Mouse (Mus musculus): Measurements from ENCODE around the gene Guca1b. TPM values are rescaled to one million over a fixed set of nuclear protein-coding genes. Genes with fewer than 3 reads are reported as not detected.

Guca1b gene
- total and polyA plus RNA-seq, 2 experiments from 2014 or later, result 0.14 TPM; not detected in 1

DNA sequence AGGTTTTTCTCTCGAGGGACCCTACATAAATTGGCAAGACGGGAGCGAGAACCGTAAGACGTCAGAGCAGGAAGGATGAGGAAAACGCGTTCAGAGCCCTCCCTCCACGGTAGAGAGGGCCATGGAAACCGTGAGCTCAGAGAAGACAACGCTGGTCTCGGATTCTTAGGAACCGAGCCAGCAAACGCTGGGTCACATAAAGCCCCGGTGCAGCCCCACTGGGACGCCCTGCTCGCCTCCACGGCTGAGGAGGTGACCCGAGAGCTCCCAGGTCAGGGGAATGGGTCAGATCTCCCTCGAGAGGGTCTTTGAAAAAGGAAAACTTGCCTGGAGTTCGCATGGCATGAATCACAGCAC, 16.1 kb upstream of the Guca1b start:
- no peak for TF ChIP-seq CTCF (IDR thresholded peaks at IDR 0.05; ENCODE audit: low read depth)
- peak overlapping the region; percentile 70 for H3K27ac ChIP-seq
- peak overlapping the region; percentile 59 for H3K4me3 ChIP-seq (ENCODE audit: low read length)
- H3K9ac ChIP-seq (replicated peaks; ENCODE audit: low read length), result peak overlapping the region; percentile 55
- peak; percentile 75 for ATAC-seq
- no peaks in the 10 kb centered on the region for H3K9me3 ChIP-seq (ENCODE audit: low read length)
- DNase-seq (ENCODE audit: low spot score), result no peak
- H3K36me3 ChIP-seq (ENCODE audit: insufficient read depth, low read length), result peaks cover 13% of the 10 kb centered on the region; the same call in 1 of the 2 replicates
- WGBS, result 2% methylated on average over 20 of the region's 20 CpGs
- H3K4me2 ChIP-seq (ENCODE audit: low read depth, low read length), result peak overlapping the region; percentile 66
- H3K27me3 ChIP-seq (ENCODE audit: insufficient read depth, low read length), result 0 out of 2 replicates have a peak, but pooled peaks cover 4% of the 10 kb centered on the region
- no peaks in the 10 kb centered on the region for H3K4me1 ChIP-seq (ENCODE audit: insufficient read depth, low read length)

DNA sequence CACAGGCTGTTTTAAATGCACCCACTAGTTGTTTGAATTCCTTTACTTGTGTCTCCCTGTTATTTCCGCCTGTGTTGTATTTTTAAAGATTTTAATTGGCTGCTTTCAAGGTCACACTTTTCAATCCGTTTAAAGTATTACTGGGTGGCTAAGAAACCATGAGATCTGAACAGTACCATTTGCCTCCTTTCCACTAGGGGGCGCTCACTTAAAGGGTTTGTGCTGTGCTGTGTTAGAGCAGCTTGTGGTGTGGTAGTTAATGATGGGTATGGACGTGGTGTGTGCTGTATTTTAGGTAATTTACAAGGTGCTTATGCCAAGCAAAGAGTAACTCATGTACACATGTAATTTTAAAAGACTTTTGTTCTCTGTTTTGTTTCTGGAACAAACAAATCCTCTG, 13.7 kb upstream of the Guca1b start:
- DNase-seq (ENCODE audit: low spot score) (peak; percentile 88), ATAC-seq (peak; percentile 76)
- WGBS, result 10% methylated on average over 4 of the region's 4 CpGs
- peaks cover 30% of the 10 kb centered on the region for H3K36me3 ChIP-seq (ENCODE audit: insufficient read depth, low read length)
- H3K27me3 ChIP-seq (ENCODE audit: insufficient read depth, low read length), result 0 out of 2 replicates have a peak, but pooled peaks cover 4% of the 10 kb centered on the region
- no peaks in the 10 kb centered on the region for H3K4me1 ChIP-seq (ENCODE audit: insufficient read depth, low read length)
- no peak overlapping the region for H3K9ac ChIP-seq (replicated peaks; ENCODE audit: low read length)
- H3K4me3 ChIP-seq (ENCODE audit: low read length), result no peak overlapping the region
- TF ChIP-seq CTCF (IDR thresholded peaks at IDR 0.05; ENCODE audit: low read depth), result peak; percentile 91
- no peaks in the 10 kb centered on the region for H3K9me3 ChIP-seq (ENCODE audit: low read length)
- H3K27ac ChIP-seq, result no peak overlapping the region
- H3K4me2 ChIP-seq (ENCODE audit: low read depth, low read length), result no peak overlapping the region

DNA sequence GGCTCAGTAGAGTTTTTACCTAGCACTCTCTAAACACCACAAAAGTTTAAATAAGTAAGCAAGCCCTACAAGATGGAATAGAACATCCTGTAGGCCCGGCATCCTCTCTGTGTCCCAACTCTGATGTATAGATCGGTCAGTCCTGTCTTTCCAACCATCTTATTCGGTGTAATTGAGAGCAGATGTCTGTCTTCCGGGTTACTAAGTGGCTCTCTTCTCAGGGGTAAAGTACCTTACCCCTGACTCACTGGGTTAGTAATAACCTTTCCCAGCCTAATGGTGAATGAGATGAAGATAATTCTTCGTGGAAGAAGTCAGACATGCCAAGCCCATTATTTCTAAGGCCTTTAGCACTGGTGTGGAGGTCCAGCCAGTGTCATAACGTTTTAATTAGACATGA, 11.2 kb upstream of the Guca1b start:
- peaks cover 43% of the 10 kb centered on the region for H3K36me3 ChIP-seq (ENCODE audit: insufficient read depth, low read length)
- 93% methylated on average over 6 of the region's 6 CpGs for WGBS
- DNase-seq (ENCODE audit: low spot score) (no peak), ATAC-seq (no peak)
- TF ChIP-seq CTCF (IDR thresholded peaks at IDR 0.05; ENCODE audit: low read depth), result no peak
- H3K27ac ChIP-seq, result no peak overlapping the region
- H3K27me3 ChIP-seq (ENCODE audit: insufficient read depth, low read length), result no peaks in the 10 kb centered on the region
- H3K4me1 ChIP-seq (ENCODE audit: insufficient read depth, low read length), result no peaks in the 10 kb centered on the region
- H3K4me3 ChIP-seq (ENCODE audit: low read length), result no peak overlapping the region
- H3K9ac ChIP-seq (replicated peaks; ENCODE audit: low read length), result no peak overlapping the region
- H3K4me2 ChIP-seq (ENCODE audit: low read depth, low read length), result no peak overlapping the region
- H3K9me3 ChIP-seq (ENCODE audit: low read length), result no peaks in the 10 kb centered on the region

DNA sequence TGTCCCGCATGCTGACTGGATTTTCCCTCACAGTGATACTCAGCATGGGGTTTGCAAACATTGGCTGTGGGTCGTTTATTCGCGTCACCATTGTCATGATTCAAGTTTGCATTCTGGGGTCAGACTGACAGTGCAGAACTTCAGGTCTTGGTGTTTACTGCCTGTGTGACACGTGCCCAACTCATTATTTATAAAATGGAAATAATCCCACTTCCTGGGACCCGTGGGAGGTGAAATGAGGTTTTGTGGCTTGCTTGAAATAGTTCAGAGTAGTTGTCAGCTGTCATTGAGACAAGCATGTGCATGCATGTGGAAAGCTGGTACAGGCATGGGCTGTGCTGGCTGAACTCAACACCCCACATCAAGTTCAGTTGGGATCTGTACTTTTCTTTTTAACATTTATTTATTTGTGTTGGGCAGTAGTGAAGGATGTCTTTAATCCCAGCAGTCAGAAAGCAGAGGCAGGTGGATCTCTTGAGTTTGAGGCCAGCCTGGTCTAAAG, 8.4 kb upstream of the Guca1b start:
- Histone ChIP-seq H3K4me1 (ENCODE audit: insufficient read depth, low read length) (no peaks in the 10 kb centered on the region), H3K27ac (no peak overlapping the region), H3K36me3 (ENCODE audit: insufficient read depth, low read length) (peaks cover 60% of the 10 kb centered on the region), H3K9me3 (ENCODE audit: low read length) (no peaks in the 10 kb centered on the region), H3K4me3 (ENCODE audit: low read length) (no peak overlapping the region), H3K4me2 (ENCODE audit: low read depth, low read length) (no peak overlapping the region), H3K9ac (replicated peaks; ENCODE audit: low read length) (no peak overlapping the region), H3K27me3 (ENCODE audit: insufficient read depth, low read length) (no peaks in the 10 kb centered on the region)
- no peak for DNase-seq (ENCODE audit: low spot score)
- no peak for TF ChIP-seq CTCF (IDR thresholded peaks at IDR 0.05; ENCODE audit: low read depth)
- 84% methylated on average over 6 of the region's 6 CpGs for WGBS
- no peak for ATAC-seq

DNA sequence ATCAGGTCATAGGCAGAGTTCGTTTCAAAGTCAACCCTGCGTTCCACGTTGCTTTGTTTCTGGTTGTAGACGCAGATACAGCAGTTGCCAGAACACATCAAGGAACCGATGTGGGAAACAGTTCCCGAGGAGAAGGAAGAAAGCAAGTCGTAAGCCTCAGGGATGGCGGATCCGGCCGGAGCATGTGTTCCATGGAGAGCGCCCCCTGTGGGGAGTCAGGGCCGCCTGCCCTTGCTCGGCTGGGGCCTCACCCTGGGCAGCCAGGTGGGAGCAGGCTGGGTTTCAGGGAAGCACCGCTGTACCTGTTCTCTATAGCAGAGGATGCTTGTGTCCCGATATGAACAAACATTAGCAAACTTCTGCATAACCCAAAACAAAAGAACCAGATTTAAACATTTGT, 7.1 kb upstream of the Guca1b start:
- no peak for ATAC-seq
- no peak overlapping the region for H3K27ac ChIP-seq
- H3K36me3 ChIP-seq (ENCODE audit: insufficient read depth, low read length), result peaks cover 52% of the 10 kb centered on the region

DNA sequence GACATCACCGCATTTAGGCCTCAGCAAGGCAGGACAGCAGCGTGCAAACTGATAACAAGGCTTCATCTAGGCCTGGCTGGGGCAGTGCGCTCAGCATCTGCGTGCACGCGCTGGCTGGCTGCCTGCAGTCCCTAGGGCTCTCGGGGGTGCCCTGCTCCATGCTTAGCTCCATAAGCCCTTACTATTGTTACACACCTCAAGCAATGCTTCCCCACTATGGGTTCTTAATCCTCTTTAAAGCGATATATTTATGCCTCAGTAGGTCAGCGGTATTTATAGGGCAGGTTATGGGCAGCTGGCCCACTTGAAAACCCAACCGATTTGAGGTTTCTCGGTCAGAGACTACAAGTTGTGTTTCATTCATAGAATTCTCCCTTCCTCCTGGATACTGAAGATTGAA, 3.3 kb upstream of the Guca1b start:
- ATAC-seq (no peak), DNase-seq (ENCODE audit: low spot score) (no peak)
- no peak overlapping the region for H3K9ac ChIP-seq (replicated peaks; ENCODE audit: low read length)
- H3K27me3 ChIP-seq (ENCODE audit: insufficient read depth, low read length), result no peaks in the 10 kb centered on the region
- H3K4me2 ChIP-seq (ENCODE audit: low read depth, low read length), result no peak overlapping the region
- H3K4me1 ChIP-seq (ENCODE audit: insufficient read depth, low read length), result no peaks in the 10 kb centered on the region
- no peak overlapping the region for H3K27ac ChIP-seq
- no peak for TF ChIP-seq CTCF (IDR thresholded peaks at IDR 0.05; ENCODE audit: low read depth)
- H3K9me3 ChIP-seq (ENCODE audit: low read length), result no peaks in the 10 kb centered on the region
- 68% methylated on average over 11 of the region's 11 CpGs for WGBS
- no peak overlapping the region for H3K4me3 ChIP-seq (ENCODE audit: low read length)
- H3K36me3 ChIP-seq (ENCODE audit: insufficient read depth, low read length), result peaks cover 26% of the 10 kb centered on the region; the same call in 1 of the 2 replicates

More for the DNA sequence above, 7.1 kb upstream of the Guca1b start:
- no peak overlapping the region for H3K4me2 ChIP-seq (ENCODE audit: low read depth, low read length)
- H3K27me3 ChIP-seq (ENCODE audit: insufficient read depth, low read length), result no peaks in the 10 kb centered on the region
- no peaks in the 10 kb centered on the region for H3K9me3 ChIP-seq (ENCODE audit: low read length)
- H3K4me1 ChIP-seq (ENCODE audit: insufficient read depth, low read length), result no peaks in the 10 kb centered on the region
- no peak for DNase-seq (ENCODE audit: low spot score)
- WGBS, result 83% methylated on average over 15 of the region's 15 CpGs
- H3K9ac ChIP-seq (replicated peaks; ENCODE audit: low read length), result no peak overlapping the region
- H3K4me3 ChIP-seq (ENCODE audit: low read length), result no peak overlapping the region
- no peak for TF ChIP-seq CTCF (IDR thresholded peaks at IDR 0.05; ENCODE audit: low read depth)

DNA sequence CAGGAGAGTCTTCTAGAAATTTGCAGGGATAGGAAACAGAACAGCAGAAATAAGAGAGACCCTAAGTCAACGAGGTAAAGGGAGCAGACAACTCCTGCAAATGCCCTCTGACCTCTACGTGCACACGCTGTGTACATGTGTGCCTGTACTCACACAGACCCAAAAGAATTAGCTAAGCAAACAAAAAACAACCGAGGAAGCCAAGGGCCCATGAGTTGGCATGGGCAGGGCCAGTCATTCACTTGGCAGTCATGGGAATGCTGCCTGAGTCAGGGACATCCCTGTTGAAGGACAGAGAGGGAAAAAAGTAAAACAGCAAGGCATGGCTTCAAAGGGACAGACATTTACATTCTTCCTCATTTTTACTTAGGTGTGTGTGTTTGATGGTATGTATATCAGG, 1.9 kb upstream of the Guca1b start:
- Histone ChIP-seq H3K27ac (no peak overlapping the region), H3K9me3 (ENCODE audit: low read length) (no peaks in the 10 kb centered on the region), H3K9ac (replicated peaks; ENCODE audit: low read length) (no peak overlapping the region), H3K4me3 (ENCODE audit: low read length) (no peak overlapping the region), H3K4me1 (ENCODE audit: insufficient read depth, low read length) (no peaks in the 10 kb centered on the region), H3K36me3 (ENCODE audit: insufficient read depth, low read length) (peaks cover 24% of the 10 kb centered on the region; the same call in 1 of the 2 replicates), H3K27me3 (ENCODE audit: insufficient read depth, low read length) (no peaks in the 10 kb centered on the region), H3K4me2 (ENCODE audit: low read depth, low read length) (no peak overlapping the region)
- DNase-seq (ENCODE audit: low spot score) (no peak), ATAC-seq (no peak)
- WGBS, result 89% methylated on average over 4 of the region's 4 CpGs
- no peak for TF ChIP-seq CTCF (IDR thresholded peaks at IDR 0.05; ENCODE audit: low read depth)

Data from hindbrain, postnatal 0 days (tissue).